Mouse (Mus musculus) T-helper 1 cell (primary cell): ENCODE measurements around the gene Ttc8.
"Not testable (repeated sequence)": the region's sequence is repeated elsewhere in the genome, so short reads cannot be mapped to it uniquely, and the experiment has no call there.

ENCODE experiments used
- in situ Hi-C: fragments of 300-600 bp; cut with MboI, MseI; formaldehyde crosslinking; loops from one replicate; pipeline ENCODE4 v1.15.1; 2025; ENCODE audit warnings: high pct_unique_total_duplicates

The Ttc8 gene

GRCm38 (mm10) chr12:98920194-98920991, at the start of gene Ttc8:
Ttc8 (plus strand) TSS chr12:98920574.
- in situ Hi-C loops = no loop called here

- in situ Hi-C loops = no loop called here
Measured at GRCm38 (mm10) chr12:98872836-98873235, 47.5 kb upstream of the Ttc8 start.

DNA sequence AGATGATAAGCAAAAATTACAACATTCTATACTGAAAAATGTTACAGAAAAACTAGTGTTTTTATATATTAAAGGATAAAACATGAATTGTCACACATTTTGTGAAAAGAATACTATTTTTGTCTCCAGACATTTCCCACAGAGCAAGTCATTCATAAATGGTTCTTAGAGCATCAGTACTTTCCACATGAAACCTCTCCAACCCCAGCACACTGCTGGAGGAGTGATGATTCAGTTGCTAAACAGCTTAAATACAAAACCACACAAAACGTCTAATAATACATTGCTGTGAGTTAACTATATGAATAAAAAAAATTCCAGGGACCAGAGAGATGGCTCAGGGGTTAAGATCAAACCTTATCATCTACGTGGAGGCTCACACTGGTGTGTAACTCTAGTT, 45.2 kb upstream of the Ttc8 start:
- in situ Hi-C loops = no loop called here

DNA sequence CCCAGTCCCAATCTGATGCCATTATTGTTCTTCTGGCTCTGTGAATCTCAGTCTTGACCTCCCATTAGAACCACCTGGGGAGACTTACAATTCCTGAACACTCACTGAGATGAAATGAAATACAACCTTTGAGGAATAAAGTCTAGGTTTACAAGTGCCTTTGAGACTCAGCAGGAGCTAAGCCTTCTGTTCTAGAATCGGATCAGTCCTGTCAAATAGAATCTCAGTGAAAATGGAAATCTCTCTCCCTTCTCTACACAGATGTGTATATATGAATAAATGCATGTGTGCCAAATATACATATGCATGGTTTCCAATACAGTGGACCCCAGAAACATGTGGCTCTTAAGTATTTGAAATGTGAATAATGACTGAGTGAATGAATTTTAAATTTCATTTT, 41.7 kb upstream of the Ttc8 start:
- in situ Hi-C loops = no loop called here

DNA sequence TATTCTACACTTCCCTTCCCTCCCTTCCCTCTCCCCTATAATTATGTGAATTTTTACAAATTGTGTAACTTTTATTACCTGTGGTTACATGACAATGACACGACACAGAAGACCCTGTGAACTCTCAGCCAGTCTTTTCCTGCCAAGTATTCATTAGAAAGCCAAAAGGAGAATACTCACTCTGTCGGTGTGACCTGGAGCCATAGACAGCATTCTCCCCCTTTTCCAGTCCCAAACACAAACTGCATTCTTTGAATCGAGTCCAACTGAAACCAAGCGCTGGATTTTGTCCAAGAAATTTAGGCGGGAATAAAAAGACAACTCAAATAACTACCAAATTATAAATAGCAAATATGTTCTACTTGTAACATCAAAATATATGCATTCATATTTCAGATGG, 38.6 kb upstream of the Ttc8 start:
- in situ Hi-C loops = no loop called here

DNA sequence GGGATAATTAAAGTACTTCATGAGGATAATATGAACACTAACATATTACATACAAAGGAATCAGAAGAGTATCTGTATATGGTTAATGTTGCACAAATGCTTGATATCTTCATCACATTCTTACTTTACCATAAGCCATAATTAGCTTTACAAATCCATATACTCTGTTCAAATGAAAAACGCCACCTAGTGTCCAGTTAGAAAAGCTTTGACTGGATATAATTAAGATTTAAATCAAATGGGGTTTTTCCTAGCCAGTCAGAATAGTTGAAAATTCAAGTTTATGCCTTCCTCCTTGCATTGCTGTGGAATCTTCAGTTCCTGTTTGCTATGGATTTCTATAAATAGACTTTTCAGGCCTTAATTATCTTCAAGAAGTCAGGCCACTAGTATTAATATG, 35.9 kb upstream of the Ttc8 start:
- in situ Hi-C loops = no loop called here

DNA sequence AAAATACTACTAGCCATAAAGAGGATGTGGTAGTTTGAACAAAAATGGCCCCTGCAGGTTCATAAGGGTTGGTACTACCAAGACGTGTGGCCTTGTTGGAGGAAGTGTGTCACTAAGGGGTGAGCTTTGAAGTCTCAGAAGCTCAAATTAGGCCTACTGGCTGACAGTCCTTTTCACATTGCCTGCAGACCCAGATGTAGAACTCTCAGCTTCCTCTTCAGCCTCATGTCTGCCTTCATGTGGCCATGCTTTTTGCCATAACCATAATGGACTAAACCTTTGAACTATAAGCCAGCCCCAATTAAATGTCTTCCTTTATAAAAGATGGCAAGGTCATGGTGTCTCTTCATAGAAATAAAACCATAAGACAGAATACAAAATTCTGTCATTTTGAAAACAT, 23.6 kb upstream of the Ttc8 start:
- in situ Hi-C loops = no loop called here

GRCm38 (mm10) chr12:98899676-98900075, 20.7 kb upstream of the Ttc8 start:
- in situ Hi-C loops = no loop called here

DNA sequence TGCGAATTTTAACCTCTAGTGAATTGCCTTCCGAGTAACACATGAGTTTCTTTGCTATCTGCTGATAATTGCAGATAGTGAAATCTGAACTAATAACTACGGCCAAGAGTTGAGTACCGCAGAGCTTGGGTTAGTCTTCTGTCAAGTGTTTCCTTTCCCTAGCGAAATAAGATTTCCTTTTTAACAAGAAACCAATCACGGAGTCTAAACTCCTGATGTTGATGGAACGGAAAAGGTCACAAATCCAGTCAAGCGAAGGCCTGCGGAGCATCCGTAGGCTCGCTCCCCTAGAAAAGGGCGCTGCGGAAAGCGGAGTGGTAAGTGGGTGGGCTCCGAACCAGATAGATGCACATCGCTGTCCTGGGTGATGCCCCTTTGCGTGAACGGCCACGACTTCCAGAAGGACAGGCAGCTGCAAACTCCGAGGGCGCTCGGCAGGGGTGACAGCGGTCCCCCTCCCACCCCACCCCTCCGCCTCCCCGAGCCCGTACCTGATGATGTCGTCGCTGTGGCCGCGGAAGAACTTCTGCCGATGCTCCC, 20.0 kb upstream of the Ttc8 start:
- in situ Hi-C loops = no loop called here

GRCm38 (mm10) chr12:98900881-98901801, 19.2 kb upstream of the Ttc8 start, which contains the start of gene Eml5:
Eml5 (minus strand) TSS chr12:98901484.
- in situ Hi-C loops = no loop called here

DNA sequence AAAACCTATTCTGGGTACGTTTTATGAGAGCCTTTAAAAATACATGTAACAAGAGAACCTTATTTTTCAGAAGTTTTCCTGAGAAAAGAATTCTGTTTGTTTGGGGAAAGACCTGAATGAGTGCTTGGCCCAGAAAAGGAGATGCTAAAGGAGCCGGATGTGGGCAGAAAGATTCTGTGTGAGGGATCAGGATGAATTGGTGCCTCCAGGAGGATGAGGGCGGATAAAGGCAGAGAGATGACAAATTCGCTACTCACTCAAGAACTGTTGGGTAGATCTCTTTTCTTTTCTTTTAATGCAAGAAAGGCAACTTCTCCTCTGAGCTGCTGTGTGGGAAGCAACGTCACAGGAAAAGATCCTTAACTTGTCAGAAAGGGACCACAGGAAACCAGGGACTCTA, 14.9 kb upstream of the Ttc8 start:
- in situ Hi-C loops = no loop called here

DNA sequence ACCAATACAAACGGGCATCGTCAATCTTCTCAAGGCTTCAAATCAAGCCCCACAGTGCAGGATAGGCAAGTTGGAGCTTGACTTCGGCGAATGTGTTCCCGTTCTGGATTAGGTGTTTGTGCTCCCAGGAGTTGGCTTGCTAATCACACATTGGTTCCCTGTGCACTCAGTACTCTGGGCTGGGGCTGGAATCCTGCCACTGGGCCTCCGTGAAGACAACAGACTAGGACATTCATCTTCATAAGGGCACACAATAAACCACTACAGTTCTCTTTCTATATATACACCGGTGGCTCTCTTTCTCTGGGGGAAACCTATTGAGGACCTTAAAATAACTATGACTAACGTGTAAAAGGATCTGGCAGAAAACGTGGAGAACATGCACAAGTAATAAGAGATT, 10.3 kb upstream of the Ttc8 start:
- in situ Hi-C loops = no loop called here

- in situ Hi-C loops = no loop called here
Measured at GRCm38 (mm10) chr12:98931174-98931573, 10.8 kb downstream of the Ttc8 start.

DNA sequence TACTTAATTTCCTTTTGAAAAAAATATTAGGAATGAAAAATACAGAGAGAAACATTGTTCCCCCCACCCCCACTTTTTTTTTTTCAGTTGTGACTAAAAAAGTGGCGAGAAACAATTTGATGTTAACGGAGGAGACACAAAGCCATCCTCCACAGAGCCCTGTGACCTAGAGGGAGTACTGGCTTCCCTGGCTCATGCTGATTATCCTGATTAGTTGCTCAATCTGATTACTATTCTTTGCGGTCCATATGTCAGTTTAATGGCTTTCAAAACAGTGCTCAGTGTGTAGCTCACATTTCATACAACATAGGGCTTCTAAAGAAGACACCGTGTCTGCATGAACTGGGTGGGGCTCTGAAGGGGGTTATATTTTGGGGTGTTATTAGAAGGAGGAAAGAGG, 12.1 kb downstream of the Ttc8 start:
- in situ Hi-C loops = no loop called here

DNA sequence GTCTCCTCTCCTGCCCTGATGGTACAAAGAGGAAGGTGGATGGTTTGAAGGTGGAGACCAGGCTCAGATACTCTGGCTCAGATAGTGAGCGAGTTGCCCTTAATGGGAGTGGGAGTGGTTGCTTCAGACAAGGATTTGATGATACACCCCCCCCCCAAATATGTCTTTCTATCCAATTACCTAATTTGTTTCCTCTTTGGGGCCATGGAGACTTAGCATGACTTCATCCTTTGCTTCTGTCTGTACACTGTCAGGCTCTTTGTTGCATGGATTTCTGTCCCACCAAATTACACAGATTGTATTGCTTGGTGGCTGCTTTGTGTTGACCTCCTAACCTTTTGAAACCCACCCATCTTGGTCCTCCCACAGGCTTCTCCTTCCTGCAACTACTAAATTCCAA, 12.5 kb downstream of the Ttc8 start:
- in situ Hi-C loops = no loop called here

GRCm38 (mm10) chr12:98951295-98951694, 30.9 kb downstream of the Ttc8 start:
- in situ Hi-C loops = not testable (repeated sequence)

DNA sequence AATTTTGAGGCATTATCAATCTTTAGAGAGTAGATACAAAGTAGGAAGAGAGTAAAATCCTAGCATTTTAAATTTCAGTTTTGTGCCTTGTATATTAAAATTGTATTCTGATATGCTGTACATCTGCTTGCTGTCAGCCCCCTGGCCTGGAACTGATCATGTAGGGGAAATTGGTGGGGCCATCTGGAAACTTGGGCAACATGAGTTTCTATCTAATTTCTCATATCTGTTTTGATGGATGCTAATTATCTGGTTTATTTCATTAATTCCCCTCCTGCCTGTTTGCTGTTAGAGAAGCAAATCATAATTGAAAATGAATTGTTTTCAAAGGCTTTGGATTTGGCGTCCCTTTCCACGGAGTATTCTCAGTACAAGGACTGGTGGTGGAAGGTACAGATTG, 36.6 kb downstream of the Ttc8 start:
- in situ Hi-C loops = no loop called here

GRCm38 (mm10) chr12:98957455-98957854, 37.1 kb downstream of the Ttc8 start:
- in situ Hi-C loops = no loop called here

- in situ Hi-C loops = no loop called here
Measured at GRCm38 (mm10) chr12:98961008-98961407, 40.6 kb downstream of the Ttc8 start.

- in situ Hi-C loops = no loop called here
Measured at GRCm38 (mm10) chr12:98961415-98961814, 41.0 kb downstream of the Ttc8 start.

- in situ Hi-C loops = no loop called here
Measured at GRCm38 (mm10) chr12:98965441-98966135, 45.2 kb downstream of the Ttc8 start.

DNA sequence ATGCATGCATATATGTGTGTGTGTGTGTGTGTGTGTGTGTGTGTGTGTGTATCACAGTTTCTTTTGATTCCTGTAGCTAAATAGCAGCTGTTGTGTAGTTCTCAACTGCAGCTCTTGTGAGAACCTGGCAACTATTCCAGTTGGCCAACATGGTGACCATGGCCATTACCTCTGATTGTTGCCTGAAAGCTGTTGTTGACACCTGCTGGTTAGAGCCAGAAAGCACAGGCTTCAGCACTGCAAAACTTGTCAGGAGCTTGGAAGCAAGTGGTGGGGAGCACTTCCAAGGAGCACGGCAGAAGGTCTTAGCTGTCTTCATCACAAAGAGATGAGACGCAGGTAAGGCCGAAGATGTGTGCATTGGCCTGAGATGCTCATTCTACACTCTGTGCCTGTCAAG, 51.9 kb downstream of the Ttc8 start:
- in situ Hi-C loops = no loop called here
